17 mouse cellular contexts compared by ENCODE assay signal in the genomic region with DNA sequence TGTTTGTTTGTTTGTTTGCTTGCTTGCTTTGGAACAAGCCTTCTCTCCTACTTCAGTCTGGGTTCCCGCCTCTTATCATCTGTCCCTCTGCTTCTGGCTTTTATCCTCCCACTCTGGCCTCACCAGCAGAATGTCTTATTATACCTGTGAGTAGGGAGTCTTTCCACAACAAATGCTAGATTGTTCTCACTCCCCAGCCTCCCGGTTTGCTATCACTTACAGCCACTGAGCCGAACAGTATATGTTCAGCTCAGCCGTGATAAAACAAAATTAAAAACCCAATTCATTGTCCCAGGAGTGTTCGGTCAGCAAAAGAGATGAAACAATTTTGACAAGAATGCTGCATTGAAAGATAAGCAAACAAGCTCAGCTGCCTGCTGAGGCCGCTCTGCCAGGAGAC. TPM values are rescaled to one million over a fixed set of nuclear protein-coding genes. Genes with fewer than 3 reads are reported as not detected.
DNase-seq lines count a peak whose midpoint lies in the region; ATAC-seq lines count a peak whose summit lies in the region.
"Had no signal": no experiment of that assay in that cellular context is flagged by ENCODE, and none has a peak within 500 bp of the region (broad histone marks: within the 10 kb centered on the region; RNA-seq: fewer than 3 reads in every experiment).

No protein-coding gene starts in this region.

- WGBS in heart, embryonic 11.5 days (ENCODE audit: insufficient replicate concordance): 29% methylated on average over 6 of the region's 6 CpGs
- 54% methylated on average over 6 of the region's 6 CpGs for WGBS in intestine, embryonic 14.5 days
- 48% methylated on average over 6 of the region's 6 CpGs for WGBS in intestine, embryonic 16.5 days
- WGBS in liver, embryonic 15.5 days (ENCODE audit: insufficient replicate concordance): 11% methylated on average over 6 of the region's 6 CpGs

- H3K27me3 ChIP-seq in heart, embryonic 11.5 days (ENCODE audit: control insufficient read depth, insufficient read depth, low read length): no peaks in the 10 kb centered on the region
- no peaks in the 10 kb centered on the region for H3K27me3 ChIP-seq in intestine, embryonic 14.5 days (replicated peaks; ENCODE audit: control insufficient read depth, insufficient read depth, low read length)
- no peaks in the 10 kb centered on the region for H3K27me3 ChIP-seq in intestine, embryonic 16.5 days (replicated peaks; ENCODE audit: control insufficient read depth, insufficient read depth, low read length)
- H3K27me3 ChIP-seq in liver, embryonic 15.5 days: no peaks in the 10 kb centered on the region
- H3K27me3 ChIP-seq: lung, embryonic 15.5 days had no signal

- no peaks in the 10 kb centered on the region for H3K9me3 ChIP-seq in heart, embryonic 11.5 days (replicated peaks; ENCODE audit: control insufficient read depth, low read length)
- no peaks in the 10 kb centered on the region for H3K9me3 ChIP-seq in intestine, embryonic 14.5 days (ENCODE audit: control insufficient read depth, low read length)
- no peaks in the 10 kb centered on the region for H3K9me3 ChIP-seq in intestine, embryonic 16.5 days (ENCODE audit: control insufficient read depth, low read length)
- H3K9me3 ChIP-seq in liver, embryonic 15.5 days (replicated peaks): no peaks in the 10 kb centered on the region
- H3K9me3 ChIP-seq: forebrain, embryonic 10.5 days; lung, embryonic 15.5 days had no signal

- intact Hi-C loops in heart, postnatal 25 days (cut with DNase I): no loop called here

- no peak for ATAC-seq in heart, embryonic 11.5 days (replicated peaks; ENCODE audit: insufficient number of reproducible peaks, low FRiP score, low TSS enrichment)
- ATAC-seq in intestine, embryonic 14.5 days (replicated peaks; ENCODE audit: low FRiP score, low TSS enrichment, low read depth): no peak
- no peak for ATAC-seq in intestine, embryonic 16.5 days
- peak; percentile 53 for ATAC-seq in liver, embryonic 15.5 days (ENCODE audit: insufficient read depth)

- DNase-seq in heart, postnatal 25 days (ENCODE audit: low spot score): no peak
- DNase-seq in intestine, embryonic 14.5 days (ENCODE audit: low spot score): peak; percentile 20
- peak; percentile 51 for DNase-seq in brain, adult 2 months (ENCODE audit: low read depth, low spot score)
- no peak for DNase-seq in adrenal gland, postnatal 25 days
- no peak for DNase-seq in lung, postnatal 10 days
- DNase-seq: cerebellum, adult 11-12 months; gastrocnemius, postnatal 25 days; kidney, adult 18-20 months; kidney, postnatal 4 days; layer of hippocampus, postnatal 36 days; retina, postnatal 1 day; thymus, postnatal 4 days had no signal

- no peak overlapping the region for H3K9ac ChIP-seq in heart, embryonic 11.5 days (ENCODE audit: low read depth, low read length)
- no peak overlapping the region for H3K9ac ChIP-seq in intestine, embryonic 14.5 days (ENCODE audit: low read length)
- H3K9ac ChIP-seq in intestine, embryonic 16.5 days (ENCODE audit: low read depth, low read length): no peak overlapping the region
- H3K9ac ChIP-seq in liver, embryonic 15.5 days: peak overlapping the region; percentile 38; the same call in 1 of the 2 replicates
- H3K9ac ChIP-seq: lung, embryonic 15.5 days had no signal

- H3K36me3 ChIP-seq in heart, embryonic 11.5 days (ENCODE audit: control insufficient read depth, insufficient read depth, low read length): no peaks in the 10 kb centered on the region
- H3K36me3 ChIP-seq in intestine, embryonic 14.5 days (ENCODE audit: control insufficient read depth, insufficient read depth, low read length): no peaks in the 10 kb centered on the region
- no peaks in the 10 kb centered on the region for H3K36me3 ChIP-seq in intestine, embryonic 16.5 days (ENCODE audit: control insufficient read depth, insufficient read depth, low read length)
- no peaks in the 10 kb centered on the region for H3K36me3 ChIP-seq in liver, embryonic 15.5 days (replicated peaks)
- H3K36me3 ChIP-seq: forebrain, embryonic 10.5 days; lung, embryonic 15.5 days had no signal

- H3K27ac ChIP-seq in heart, embryonic 11.5 days (ENCODE audit: low read depth, low read length): peak overlapping the region; percentile 24; the same call in 1 of the 2 replicates
- H3K27ac ChIP-seq in intestine, embryonic 14.5 days (ENCODE audit: low read depth): no peak overlapping the region
- H3K27ac ChIP-seq in intestine, embryonic 16.5 days (ENCODE audit: low read length): no peak overlapping the region
- H3K27ac ChIP-seq in liver, embryonic 15.5 days (replicated peaks): peak overlapping the region; percentile 78
- H3K27ac ChIP-seq: forebrain, embryonic 10.5 days; lung, embryonic 15.5 days had no signal

- H3K4me1 ChIP-seq in heart, embryonic 11.5 days (ENCODE audit: control insufficient read depth, insufficient read depth, low read length): peaks cover 24% of the 10 kb centered on the region
- peaks cover 7% of the 10 kb centered on the region for H3K4me1 ChIP-seq in intestine, embryonic 14.5 days (replicated peaks; ENCODE audit: control insufficient read depth, insufficient read depth, low read length)
- H3K4me1 ChIP-seq in intestine, embryonic 16.5 days (ENCODE audit: control insufficient read depth, insufficient read depth, low read length): no peaks in the 10 kb centered on the region
- peaks cover 71% of the 10 kb centered on the region for H3K4me1 ChIP-seq in liver, embryonic 15.5 days (replicated peaks)
- H3K4me1 ChIP-seq: forebrain, embryonic 10.5 days had no signal

- H3K4me3 ChIP-seq in heart, embryonic 11.5 days (ENCODE audit: low read depth, low read length): no peak overlapping the region
- H3K4me3 ChIP-seq in intestine, embryonic 14.5 days (ENCODE audit: low read depth, low read length): no peak overlapping the region
- H3K4me3 ChIP-seq in intestine, embryonic 16.5 days (ENCODE audit: low read length): no peak overlapping the region
- H3K4me3 ChIP-seq in liver, embryonic 15.5 days (replicated peaks): no peak overlapping the region
- H3K4me3 ChIP-seq: forebrain, embryonic 10.5 days; lung, embryonic 15.5 days had no signal

- H3K4me2 ChIP-seq in heart, embryonic 11.5 days: 0 out of 2 replicates have a peak overlapping the region, but pooled peaks have one; percentile 6
- no peak overlapping the region for H3K4me2 ChIP-seq in intestine, embryonic 14.5 days (ENCODE audit: low read length)
- H3K4me2 ChIP-seq in intestine, embryonic 16.5 days (ENCODE audit: low read depth, low read length): no peak overlapping the region
- H3K4me2 ChIP-seq in liver, embryonic 15.5 days: peak overlapping the region; percentile 48
- H3K4me2 ChIP-seq: lung, embryonic 15.5 days had no signal

RNA-seq across cellular contexts. Expression of a gene that starts 5.4 kb away (rescaled TPM):
- 3.8 and 4.6 TPM in 2 replicates for polyA plus RNA-seq in heart, embryonic 11.5 days (2014; fragmentation: Nextera tagmentation; extraction: Ambion mirVana)
- 10 to 100 TPM; 65.4 to 72.4 TPM for total RNA-seq in heart, postnatal 25 days (2021)
- 8.1 and 8.5 TPM in 2 replicates for polyA plus RNA-seq in intestine, embryonic 14.5 days (2014; fragmentation: Nextera tagmentation; extraction: Ambion mirVana)
- polyA plus RNA-seq in intestine, embryonic 16.5 days (2015; fragmentation: Nextera tagmentation; extraction: Ambion mirVana): 8.1 and 9.4 TPM in 2 replicates
- 4.2 and 4.7 TPM in 2 replicates for polyA plus RNA-seq in liver, embryonic 15.5 days (2015; fragmentation: Nextera tagmentation; extraction: Ambion mirVana)
- 43.9 and 71.9 TPM in 2 replicates for total RNA-seq in adrenal gland, postnatal 25 days (2021)

RNA-seq across cellular contexts. Expression of a gene that starts 47.0 kb away (rescaled TPM):
- 189 and 204 TPM in 2 replicates for polyA plus RNA-seq in heart, embryonic 11.5 days (2014; fragmentation: Nextera tagmentation; extraction: Ambion mirVana)
- total RNA-seq in heart, postnatal 25 days (2021): 10 to 100 TPM; 64.5 to 66.4 TPM
- polyA plus RNA-seq in intestine, embryonic 14.5 days (2014; fragmentation: Nextera tagmentation; extraction: Ambion mirVana): 216 and 217 TPM in 2 replicates
- polyA plus RNA-seq in intestine, embryonic 16.5 days (2015; fragmentation: Nextera tagmentation; extraction: Ambion mirVana): 311 and 334 TPM in 2 replicates
- 141 and 154 TPM in 2 replicates for polyA plus RNA-seq in liver, embryonic 15.5 days (2015; fragmentation: Nextera tagmentation; extraction: Ambion mirVana)
- 172 and 213 TPM in 2 replicates for total RNA-seq in adrenal gland, postnatal 25 days (2021)

Comparison
In these comparisons a context has a peak if more than half of its experiments do, and no peak if none do; other contexts are left out.
1. H3K27ac ChIP-seq: peak in heart, embryonic 11.5 days (single experiment) and liver, embryonic 15.5 days (single experiment); none in intestine, embryonic 14.5 days (single experiment) and intestine, embryonic 16.5 days (single experiment).
2. H3K4me2 ChIP-seq: peak in heart, embryonic 11.5 days (single experiment) and liver, embryonic 15.5 days (single experiment); none in intestine, embryonic 14.5 days (single experiment) and intestine, embryonic 16.5 days (single experiment).
3. DNase-seq: peak in intestine, embryonic 14.5 days (single experiment) and brain, adult 2 months (single experiment); none in heart, postnatal 25 days (single experiment), adrenal gland, postnatal 25 days (single experiment) and lung, postnatal 10 days (single experiment).